Mouse (Mus musculus): Measurements from ENCODE around the gene Mcm2.
A peak's percentile ranks its signal among the peaks of the same experiment; 100 is the strongest.

Mcm2 gene

DNA sequence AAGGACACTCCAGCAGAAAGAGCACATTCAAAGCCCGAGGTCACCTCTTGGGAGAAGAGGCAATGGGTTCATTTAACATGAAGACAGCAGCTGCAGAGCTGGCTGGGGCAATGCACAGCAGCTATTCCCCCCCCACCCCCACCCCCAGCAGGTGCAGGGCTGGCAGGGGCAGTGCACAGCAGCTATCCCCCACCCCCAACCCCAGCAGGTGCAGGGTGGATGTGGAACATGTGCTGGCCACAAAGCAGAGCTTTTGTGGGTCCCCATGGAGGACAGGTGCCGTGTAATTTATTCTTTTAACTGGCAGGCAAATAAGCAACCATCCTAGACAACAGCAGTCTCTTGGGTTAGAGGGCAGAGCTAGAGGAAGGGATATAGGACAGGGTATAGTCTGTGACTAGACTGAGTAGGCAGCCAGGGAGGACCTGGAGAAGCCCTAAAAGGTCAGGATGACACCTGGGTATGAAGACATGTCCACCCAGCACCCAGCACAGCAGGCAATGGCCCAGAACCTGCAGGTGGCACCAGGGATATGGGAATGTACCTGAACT, 12.1 kb downstream of the Mcm2 start:
- no peak for DNase-seq

DNA sequence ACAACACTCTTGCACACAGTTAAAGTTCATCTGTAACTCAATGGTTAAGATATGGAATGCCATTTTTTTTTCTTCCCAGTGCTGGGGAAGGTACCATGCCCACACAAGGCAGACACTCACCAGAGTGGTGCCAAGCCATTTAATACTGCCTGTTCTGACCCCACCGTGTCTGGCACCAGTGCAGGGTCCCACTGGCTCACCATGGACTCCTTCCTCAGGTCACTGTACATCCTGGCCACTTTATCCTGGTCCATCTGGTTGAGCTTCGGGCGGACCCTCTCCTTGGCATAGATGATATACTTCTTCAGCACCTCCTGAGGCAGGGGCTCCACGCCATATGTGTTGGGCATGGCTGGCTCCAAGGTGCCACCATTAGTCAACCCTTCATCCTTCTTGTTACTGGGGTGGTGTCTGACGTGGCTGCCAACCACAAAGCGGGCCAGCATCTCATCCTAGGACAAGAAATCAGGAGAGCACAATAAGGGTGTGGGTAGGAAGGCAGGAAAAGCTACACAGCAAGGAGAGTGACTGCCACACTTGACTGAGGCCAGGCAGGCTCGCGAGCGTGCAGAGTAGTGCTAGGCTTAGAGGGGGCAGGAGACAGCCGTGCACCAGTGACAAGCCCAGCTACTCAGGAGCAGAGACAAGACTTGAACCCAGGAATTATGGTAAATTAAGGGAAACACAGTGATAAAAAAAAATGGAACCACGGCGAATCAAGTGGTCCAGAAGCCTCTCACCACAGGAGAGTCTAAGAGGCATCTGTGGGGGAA, 12.8 kb downstream of the Mcm2 start:
- no peak for DNase-seq

GRCm38 (mm10) chr6:88884690-88885089, 13.9 kb downstream of the Mcm2 start:
- no peak for DNase-seq

DNA sequence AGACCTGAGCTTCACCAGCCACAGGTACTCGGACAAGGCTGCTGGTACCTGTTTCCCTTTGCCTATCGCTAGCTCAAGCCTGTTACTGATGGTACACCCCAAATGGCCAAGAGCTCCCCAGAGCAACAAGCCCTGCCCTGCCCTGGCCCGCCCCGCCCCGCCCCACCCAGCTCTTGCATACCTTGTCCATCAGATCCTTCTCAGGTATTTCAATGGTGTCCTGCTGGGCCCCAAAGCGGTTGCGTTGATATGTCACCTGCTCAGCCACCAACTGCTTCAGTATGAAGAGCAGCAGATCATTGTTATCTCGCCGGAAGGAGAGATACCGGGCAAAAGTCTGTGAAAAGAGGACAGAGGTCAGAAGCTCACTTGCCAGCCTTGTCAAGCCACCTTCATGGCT, 14.4 kb downstream of the Mcm2 start:
- DNase-seq, result no peak

DNA sequence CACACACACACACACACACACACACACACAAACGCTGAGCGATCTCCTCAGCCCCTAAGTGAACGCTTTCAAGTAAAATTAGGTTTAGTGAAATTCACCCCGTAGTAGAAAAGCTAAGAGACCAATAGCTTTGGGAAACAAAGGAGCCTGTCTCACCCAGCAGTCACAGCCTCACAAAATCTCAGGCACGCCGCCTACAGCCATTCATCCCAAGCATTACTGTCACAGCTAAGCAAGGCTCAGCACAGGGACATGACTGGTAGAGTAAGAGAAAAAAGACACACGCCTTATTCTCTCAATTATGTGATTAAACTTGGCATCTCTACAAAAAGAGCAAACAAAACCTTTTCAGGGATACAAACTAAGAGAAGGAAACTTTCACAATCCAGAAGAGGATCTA, 17.2 kb downstream of the Mcm2 start:
- DNase-seq, result no peak

- DNase-seq, result no peak
Observed at GRCm38 (mm10) chr6:88879471-88879870, 19.1 kb downstream of the Mcm2 start.

GRCm38 (mm10) chr6:88874868-88875508, 23.6 kb downstream of the Mcm2 start, which contains the start of gene Podxl2:
Gene Podxl2, minus strand, starts transcription at chr6:88875044.
- peak in 1 of 2 experiments; percentile 14 for DNase-seq

- no peak for DNase-seq
Observed at GRCm38 (mm10) chr6:88873965-88874867, 24.4 kb downstream of the Mcm2 start.

GRCm38 (mm10) chr6:88872811-88873210, 25.8 kb downstream of the Mcm2 start:
- no peak for DNase-seq

DNA sequence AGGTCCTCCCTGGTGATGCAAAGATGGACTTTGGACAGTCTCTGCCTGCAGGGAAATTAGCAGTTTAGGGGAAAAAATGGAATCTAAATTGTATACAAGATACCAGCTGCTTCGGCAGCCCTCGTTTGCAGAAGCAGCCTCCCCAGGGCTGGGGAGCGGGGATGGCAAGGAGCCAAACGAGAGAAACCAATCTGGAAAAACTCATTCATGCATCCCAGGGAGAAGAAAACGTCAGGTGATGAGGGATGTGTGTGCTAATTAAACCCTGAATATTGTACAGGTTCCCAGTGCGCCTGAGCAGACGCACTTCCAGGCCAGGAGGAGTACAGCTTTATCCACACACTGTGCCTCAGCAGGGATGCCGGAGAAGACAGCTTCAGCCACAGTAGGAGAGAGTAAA, 27.0 kb downstream of the Mcm2 start:
- no peak for DNase-seq

DNA sequence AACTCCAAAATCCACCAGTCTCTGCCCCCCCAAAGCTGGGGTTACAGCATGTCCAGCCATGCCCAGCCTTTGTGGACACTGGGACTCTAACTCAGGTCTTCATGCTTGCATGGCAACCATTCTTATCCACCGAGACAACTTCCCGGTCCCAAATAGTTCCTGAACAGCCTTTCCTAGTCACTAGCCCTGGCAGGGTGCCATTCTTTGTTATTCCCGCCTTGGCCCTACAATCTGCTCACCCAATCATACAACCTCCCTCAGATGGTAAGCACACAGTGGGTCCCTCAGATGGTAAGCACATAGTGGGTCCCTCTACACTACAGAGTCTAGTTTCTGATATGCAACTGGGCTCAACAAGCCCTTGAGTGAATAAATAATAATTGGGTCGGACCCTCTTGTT, 28.0 kb downstream of the Mcm2 start:
- no peak for DNase-seq

GRCm38 (mm10) chr6:88869459-88869858, 29.1 kb downstream of the Mcm2 start:
- DNase-seq, result no peak

DNA sequence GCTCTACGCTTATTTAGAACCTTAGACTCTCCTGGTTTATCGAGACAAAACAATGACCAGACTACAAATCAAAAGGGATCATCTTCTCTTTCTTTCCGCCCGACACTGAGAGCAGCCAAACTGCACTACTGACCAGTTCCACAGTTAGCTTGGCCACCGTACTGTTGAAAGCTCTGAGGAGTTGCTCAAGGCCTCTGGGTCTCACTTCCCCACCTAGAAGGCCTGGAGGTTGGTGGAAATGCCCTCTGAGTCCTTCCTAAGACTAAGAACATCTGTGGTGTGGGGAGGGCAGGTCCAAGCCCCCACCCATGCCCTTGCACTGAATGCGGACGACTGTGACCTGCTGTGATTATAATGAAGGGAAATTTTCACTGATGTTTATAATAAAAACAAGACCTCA, 32.9 kb downstream of the Mcm2 start:
- no peak for DNase-seq

DNA sequence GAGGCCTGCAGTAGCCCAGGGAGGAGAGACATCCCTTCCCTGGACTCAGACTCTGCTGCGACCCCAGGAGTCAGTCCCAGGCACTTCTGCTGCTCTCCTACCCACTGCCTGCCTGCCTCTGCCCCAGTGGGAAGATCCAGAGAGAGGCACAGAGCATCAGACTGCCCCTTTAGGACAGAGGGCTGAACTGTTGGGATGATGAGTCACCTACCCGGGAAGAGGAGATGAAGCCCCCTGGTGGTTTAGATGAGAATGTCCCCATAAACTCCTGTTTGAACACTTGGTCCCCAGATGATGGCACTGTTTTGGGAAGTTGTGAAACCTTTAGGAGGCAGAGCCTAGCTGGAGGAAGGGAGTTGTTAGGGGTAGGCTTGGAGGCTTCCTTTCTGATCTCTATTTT, 37.7 kb downstream of the Mcm2 start:
- DNase-seq, result peak in 1 of 2 experiments; percentile 38

DNA sequence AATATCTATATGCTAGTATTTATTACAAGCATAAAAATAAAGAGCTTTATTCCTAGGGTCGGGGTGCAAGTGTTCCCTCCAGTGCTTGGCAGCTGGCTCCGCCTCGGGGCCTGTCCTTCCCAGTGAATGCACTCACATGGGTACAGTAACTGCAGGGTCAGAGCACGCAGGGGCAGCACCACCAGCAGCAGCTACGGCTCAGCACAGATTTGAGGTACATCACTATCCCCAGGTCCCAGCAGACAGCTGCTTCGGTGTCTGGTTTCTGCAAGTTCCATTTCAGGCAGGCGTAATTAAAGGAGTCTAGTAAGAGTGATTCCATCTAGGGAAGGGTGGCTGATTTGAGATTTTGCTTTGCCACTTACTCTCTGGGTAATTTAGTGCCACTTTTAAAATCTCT, 40.2 kb downstream of the Mcm2 start:
- DNase-seq, result no peak

DNA sequence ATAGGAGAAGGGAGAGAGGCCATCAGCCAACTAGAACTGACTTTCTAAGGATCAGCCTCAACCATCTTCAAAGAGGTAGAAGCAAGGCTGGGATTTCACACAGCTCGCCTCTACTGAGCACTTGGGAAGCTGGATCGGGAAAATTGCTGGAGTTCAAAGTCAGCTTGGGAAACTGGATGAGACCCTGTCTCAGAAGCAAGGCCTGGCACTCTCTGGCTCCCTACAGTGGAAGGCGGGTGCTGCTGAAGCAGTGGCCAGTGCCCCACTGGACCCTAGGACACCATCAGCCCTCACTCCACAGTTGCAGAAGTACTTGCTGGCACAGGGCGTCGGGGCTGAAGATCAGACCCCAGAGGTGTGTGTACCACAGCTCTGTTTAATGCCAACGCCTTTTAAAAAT, 40.8 kb downstream of the Mcm2 start:
- DNase-seq, result no peak

DNA sequence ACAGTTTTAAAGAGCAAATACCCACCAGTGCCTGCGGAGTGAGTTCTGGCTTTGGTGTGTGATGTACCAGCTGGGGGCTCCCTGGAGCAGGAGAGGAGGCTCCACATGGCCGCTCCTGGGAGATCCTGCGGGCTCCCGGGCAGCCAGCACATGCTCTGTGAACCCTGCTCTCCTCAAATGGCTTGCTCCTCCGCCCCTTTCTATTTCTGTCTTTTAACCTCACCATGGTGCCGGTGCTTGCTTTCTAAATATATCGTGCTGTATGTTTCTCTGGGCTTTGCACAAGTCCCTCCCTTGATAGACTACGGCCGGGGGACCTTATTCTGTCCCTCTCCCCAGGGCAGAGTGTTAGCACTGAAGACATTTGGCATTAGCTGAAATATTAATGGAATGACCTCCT, 41.3 kb downstream of the Mcm2 start:
- no peak for DNase-seq

DNA sequence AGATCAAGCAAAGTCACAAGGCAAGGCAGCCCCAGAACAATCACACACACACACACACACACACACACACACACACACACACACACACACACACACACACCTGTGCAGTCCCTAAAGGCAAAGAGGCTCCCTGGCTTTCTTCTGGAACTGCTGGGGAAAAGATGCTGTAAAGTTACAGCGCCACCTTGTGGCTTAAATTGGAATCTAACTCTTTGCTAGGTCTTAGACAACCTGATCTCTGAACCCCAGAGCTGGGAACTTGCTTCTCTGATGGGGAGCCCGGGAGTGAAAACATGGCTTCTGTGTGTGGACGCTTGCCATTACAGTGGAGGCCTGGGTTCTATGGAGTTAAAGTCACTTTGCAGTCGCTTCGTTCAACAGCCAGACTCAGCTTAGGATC, 42.9 kb downstream of the Mcm2 start:
- peak in 1 of 2 experiments; percentile 40 for DNase-seq

DNA sequence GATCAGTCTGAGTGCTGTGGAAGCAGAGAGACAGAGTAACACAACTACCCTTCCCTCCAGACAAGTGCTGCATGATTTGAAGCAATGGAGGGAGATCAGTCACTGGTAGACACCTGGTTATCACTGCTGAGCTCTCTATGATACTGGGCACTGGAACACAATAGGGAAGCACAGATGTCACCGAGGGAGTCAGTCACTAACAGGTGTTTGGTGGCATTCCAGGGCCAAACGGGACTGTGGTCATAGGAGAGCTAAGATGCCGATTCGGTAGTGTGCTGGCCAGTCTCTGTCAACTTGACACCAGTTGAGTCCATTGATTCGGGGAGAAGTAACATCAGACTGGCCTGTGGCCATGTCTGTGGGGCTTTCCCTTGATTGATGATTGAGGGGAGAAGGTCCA, 44.1 kb downstream of the Mcm2 start:
- DNase-seq, result no peak

- DNase-seq, result no peak
Observed at GRCm38 (mm10) chr6:88850034-88850433, 48.5 kb downstream of the Mcm2 start.

GRCm38 (mm10) chr6:88849270-88849669, 49.3 kb downstream of the Mcm2 start:
- no peak for DNase-seq

DNA sequence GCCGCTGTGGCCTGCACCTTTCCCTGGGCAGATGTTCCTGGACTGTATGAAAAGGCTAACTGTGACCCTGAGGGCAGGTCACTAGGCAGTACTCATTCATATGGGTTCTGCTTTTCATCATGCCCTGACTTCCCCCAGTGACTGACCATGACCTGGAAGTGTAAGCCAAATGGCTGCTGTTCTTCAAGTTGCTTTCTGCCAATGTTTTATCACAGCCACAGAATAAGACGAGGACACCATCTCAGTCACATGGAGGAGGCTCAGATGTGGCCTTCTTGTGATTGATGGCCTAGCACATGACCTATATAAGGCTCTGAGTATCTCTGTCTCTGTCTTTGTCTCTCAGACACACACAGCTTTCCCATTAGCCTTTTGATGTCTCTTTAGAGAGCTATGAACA, 51.0 kb downstream of the Mcm2 start:
- no peak for DNase-seq

DNA sequence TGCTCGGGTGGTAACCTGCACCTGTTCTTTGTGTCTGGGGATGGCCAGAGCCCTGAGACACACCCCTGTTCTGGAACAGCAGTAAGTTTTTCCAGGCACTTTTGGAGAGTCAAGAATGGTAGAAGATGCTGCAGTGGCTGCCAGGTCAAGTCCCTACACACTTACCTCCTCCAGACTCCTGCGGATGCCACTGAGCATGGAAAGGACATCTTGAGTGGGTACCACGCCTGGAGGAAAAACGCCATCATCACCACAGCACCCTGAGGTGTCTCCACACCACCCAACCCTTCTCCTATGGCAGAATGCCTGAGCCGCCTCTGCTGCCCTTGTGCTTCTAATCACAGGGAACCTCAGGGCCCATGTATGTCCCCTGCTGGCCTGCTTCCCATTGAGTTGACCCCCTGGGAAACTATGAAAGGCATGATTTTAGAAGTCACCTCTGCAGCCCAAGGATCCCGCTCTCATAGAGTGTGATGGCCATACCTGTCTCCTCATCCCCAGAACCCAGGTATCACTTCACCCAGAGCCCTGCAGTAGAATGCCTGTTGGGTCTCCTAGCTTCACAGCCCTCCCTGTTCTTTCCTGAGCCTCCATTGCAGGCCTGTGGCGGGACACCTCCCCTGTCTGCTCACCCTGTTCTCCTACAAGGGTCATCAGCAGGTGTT, 53.5 kb downstream of the Mcm2 start:
- no peak for DNase-seq
